Mouse (Mus musculus): ENCODE results near the gene Ywhaq. TPM values are rescaled to one million over a fixed set of nuclear protein-coding genes. Genes with fewer than 3 reads are reported as not detected.
A peak's percentile ranks its signal among the peaks of the same experiment; 100 is the strongest.
"Not testable (repeated sequence)": the region's sequence is repeated elsewhere in the genome, so short reads cannot be mapped to it uniquely, and the experiment has no call there.

Ywhaq gene
- polyA plus RNA-seq, 1 experiment from 2014 or later: 141 TPM

DNA sequence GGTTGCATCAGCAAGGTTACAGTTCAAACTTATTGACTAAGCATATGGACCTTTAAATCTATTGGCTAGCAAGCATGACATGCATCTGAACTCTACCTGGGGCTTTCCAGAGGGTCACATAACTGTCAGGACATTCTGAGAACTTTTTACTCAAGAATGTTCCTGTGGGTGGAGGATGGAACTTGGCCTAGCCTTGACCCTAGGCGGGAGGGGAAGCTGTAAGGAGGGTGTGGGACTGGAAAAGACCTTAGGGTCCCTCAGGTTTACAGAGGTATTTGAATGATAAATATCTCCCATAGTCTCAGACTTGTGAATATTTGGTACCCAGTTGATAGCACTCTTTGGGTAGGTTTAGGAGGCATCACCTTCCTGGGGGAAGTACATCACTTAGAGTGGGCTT is 11.6 kb upstream of the Ywhaq start:
- Histone ChIP-seq H3K27ac (no peak overlapping the region), H3K4me3 (ENCODE audit: inconsistent target) (no peak overlapping the region), H3K36me3 (ENCODE audit: inconsistent target) (no peaks in the 10 kb centered on the region), H3K79me2 (ENCODE audit: inconsistent target) (no peaks in the 10 kb centered on the region)
- WGBS (ENCODE audit: missing documents): 71% methylated on average over 1 of the region's 1 CpGs

DNA sequence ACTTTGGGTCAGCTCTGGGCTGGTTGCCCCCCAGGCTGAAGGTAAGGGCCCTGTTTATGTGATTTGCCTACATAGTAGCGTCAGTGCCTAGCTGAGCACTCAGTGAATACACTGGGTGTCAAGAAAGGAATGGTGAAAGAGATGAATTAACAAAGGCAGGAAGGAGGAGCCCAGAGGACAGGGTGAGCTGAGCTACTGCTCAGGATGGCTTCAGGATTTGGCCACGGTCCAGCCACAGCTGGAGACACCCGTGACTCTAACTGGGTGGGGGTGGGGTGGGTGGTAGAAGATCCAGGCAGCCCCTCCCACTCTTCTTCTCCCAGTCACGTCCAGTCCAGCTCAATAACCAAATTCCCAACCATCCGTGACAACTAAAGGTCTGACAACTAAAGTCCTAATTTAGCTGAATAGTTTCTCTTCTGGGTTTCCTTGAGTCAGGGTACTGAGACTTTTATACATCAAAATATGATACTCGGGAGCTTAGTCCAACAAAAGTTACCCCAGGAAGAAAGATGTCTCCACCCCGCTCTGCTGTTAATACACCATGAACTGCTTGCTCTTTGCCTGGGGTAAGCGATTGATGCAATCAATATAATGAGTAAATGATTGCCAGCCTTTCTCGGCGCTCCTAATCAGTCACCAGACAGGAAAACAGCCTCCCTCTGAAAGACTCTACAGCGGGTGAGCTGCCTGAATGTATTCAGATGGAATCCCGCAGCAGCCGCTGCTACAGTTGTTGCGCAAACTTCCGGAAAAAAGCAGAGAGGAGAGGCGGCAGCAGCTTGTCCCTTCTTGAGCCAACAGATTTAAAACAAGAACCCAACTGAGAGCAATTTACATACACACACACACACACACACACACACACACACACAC is 8.9 kb upstream of the Ywhaq start:
- WGBS (ENCODE audit: missing documents): 11% methylated on average over 15 of the region's 16 CpGs
- Histone ChIP-seq H3K79me2 (ENCODE audit: inconsistent target) (no peaks in the 10 kb centered on the region), H3K4me3 (ENCODE audit: inconsistent target) (peak overlapping the region; percentile 12; the same call in 1 of the 2 replicates), H3K27ac (peak overlapping the region; percentile 73), H3K36me3 (ENCODE audit: inconsistent target) (no peaks in the 10 kb centered on the region)

DNA sequence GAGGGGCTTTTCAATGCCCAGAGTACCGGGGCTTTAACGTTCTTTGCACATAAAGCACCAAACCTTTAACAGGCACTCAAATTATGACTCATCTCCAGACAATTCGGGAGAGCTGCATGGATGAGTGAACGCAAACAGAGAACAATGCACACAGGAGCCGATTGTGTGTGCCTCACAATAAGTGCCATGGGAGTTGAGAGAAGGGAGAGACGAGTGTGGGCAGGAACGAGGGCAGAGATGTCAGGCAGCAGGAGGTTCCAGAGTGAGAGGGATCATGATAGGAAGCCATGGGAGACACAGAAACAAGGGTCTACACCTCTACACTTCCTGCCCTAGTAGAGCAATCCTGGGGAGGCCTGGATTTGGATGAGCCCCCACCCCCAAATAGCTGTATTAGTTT is 7.2 kb upstream of the Ywhaq start:
- WGBS (ENCODE audit: missing documents): 89% methylated on average over 7 of the region's 7 CpGs
- Histone ChIP-seq H3K79me2 (ENCODE audit: inconsistent target) (no peaks in the 10 kb centered on the region), H3K36me3 (ENCODE audit: inconsistent target) (no peaks in the 10 kb centered on the region), H3K27ac (no peak overlapping the region), H3K4me3 (ENCODE audit: inconsistent target) (no peak overlapping the region)

DNA sequence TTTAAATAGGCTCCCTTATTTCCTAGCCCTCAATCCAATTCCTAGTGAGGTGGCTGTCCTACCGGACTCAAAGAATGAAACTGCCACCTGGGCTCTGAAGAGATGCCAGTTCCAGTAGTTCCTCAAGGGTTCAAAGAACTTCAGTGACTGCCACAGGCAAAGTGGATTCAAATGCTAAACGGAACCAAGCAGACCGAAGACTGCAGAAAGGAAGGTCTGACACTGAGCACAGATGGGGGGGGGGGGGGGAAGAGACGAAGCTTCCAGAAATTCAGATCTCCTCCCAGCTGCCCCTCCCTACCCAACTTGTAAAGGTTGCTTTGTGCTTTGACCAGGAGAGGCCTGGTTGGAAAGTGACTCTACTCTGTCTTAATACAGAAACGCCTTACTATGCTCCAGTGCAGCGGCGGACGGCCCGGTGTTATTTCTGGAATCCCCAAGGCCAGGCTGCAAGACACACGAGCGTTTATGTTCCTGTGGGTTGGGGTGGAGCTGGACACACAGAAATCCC is 1.2 kb upstream of the Ywhaq start:
- H3K4me3 ChIP-seq (ENCODE audit: inconsistent target): peak overlapping the region; percentile 53
- WGBS (ENCODE audit: missing documents): 71% methylated on average over 10 of the region's 11 CpGs
- H3K27ac ChIP-seq: no peak overlapping the region
- H3K36me3 ChIP-seq (ENCODE audit: inconsistent target): no peaks in the 10 kb centered on the region
- peaks cover 30% of the 10 kb centered on the region for H3K79me2 ChIP-seq (ENCODE audit: inconsistent target)

DNA sequence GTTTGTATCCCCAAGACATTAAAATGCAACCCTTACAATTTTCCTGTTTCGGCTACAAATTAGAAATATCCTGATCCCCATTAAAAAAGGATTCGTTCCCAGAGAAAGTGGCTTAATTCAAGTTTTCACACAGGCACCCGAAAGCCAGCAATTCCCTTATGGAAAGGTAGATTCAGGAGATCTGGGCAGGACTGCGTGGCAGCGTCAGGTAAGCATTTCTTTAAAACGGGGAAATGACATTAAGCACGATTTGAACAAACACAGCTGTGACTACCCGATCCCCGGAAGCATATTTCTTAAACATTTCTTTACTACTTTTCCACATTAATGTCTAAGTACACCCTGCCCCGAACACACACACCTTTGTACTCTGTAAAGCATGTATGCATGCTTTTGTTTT is 646 bp upstream of the Ywhaq start:
- Histone ChIP-seq H3K4me3 (ENCODE audit: inconsistent target) (peak overlapping the region; percentile 53), H3K27ac (peak overlapping the region; percentile 19; the same call in 1 of the 2 replicates), H3K36me3 (ENCODE audit: inconsistent target) (no peaks in the 10 kb centered on the region), H3K79me2 (ENCODE audit: inconsistent target) (peaks cover 36% of the 10 kb centered on the region)
- WGBS (ENCODE audit: missing documents): 6% methylated on average over 9 of the region's 10 CpGs

DNA sequence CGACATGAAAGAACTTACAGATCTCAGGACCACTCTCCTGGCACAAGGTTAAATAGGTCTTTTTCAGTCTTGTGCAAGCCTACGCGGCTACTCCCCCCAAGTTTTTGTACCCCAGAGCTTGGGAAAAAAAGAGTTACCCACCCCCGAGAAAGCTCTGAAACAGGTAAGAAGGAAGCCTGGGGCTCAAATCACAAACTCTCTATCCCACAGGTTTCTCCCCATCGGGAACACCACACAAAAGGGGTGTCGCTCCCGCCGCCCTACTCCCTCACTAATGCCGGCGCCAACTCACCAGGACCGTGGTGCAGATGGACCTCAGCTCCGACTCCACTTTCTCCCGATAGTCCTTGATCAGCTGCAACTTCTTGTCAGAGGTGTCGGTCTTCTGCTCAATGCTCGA is 931 bp downstream of the Ywhaq start:
- Histone ChIP-seq H3K36me3 (ENCODE audit: inconsistent target) (no peaks in the 10 kb centered on the region), H3K27ac (peak overlapping the region; percentile 44)
- WGBS (ENCODE audit: missing documents): 1% methylated on average over 8 of the region's 15 CpGs

DNA sequence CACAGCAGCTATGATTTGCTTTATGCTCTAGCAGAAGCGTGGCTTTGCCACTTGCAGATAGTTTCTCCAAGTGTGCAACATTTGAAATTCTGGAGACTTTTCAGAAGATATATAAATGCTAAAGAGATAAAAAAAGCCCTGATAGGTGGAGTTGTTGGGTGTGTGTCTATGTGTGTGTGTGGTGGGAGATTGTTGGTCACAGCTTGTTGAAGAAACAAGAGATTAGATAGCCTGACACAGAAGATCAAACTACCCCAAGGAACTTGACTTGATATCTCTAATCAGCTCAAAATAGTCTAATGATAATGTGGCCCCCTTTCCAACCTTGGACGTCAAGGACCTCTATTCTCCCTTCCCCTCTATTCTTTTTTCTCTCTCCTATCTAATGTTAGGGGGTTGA is 6.8 kb downstream of the Ywhaq start:
- Histone ChIP-seq H3K36me3 (ENCODE audit: inconsistent target) (peaks cover 15% of the 10 kb centered on the region; the same call in 1 of the 2 replicates), H3K79me2 (ENCODE audit: inconsistent target) (peaks cover 99% of the 10 kb centered on the region), H3K4me3 (ENCODE audit: inconsistent target) (no peak overlapping the region), H3K27ac (no peak overlapping the region)
- WGBS (ENCODE audit: missing documents): 95% methylated on average over 2 of the region's 2 CpGs

More for the DNA sequence above, 931 bp downstream of the Ywhaq start:
- Histone ChIP-seq H3K79me2 (ENCODE audit: inconsistent target) (peaks cover 51% of the 10 kb centered on the region), H3K4me3 (ENCODE audit: inconsistent target) (peak overlapping the region; percentile 78)

DNA sequence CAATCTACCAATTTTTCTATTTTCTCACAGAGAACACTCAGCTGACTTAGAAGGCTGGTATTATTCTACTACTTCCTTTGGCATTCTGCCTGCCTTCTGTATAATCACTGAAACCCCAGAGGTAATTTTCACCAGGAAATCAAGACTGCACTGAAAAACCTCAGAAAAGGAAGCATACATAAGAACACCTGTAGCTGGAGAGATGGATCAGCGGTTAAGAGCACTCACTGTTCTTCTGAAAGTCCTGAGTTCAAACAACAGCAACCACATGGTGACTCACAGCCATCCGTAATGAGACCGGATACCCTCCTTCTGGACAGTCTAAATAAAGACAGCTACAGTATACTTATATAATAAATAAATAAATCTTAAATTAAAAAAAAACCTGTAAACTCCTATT is 7.8 kb downstream of the Ywhaq start:
- Histone ChIP-seq H3K4me3 (ENCODE audit: inconsistent target) (no peak overlapping the region), H3K79me2 (ENCODE audit: inconsistent target) (peaks cover 99% of the 10 kb centered on the region), H3K27ac (no peak overlapping the region), H3K36me3 (ENCODE audit: inconsistent target) (peaks cover 15% of the 10 kb centered on the region; the same call in 1 of the 2 replicates)
- 94% methylated on average over 3 of the region's 3 CpGs for WGBS (ENCODE audit: missing documents)

DNA sequence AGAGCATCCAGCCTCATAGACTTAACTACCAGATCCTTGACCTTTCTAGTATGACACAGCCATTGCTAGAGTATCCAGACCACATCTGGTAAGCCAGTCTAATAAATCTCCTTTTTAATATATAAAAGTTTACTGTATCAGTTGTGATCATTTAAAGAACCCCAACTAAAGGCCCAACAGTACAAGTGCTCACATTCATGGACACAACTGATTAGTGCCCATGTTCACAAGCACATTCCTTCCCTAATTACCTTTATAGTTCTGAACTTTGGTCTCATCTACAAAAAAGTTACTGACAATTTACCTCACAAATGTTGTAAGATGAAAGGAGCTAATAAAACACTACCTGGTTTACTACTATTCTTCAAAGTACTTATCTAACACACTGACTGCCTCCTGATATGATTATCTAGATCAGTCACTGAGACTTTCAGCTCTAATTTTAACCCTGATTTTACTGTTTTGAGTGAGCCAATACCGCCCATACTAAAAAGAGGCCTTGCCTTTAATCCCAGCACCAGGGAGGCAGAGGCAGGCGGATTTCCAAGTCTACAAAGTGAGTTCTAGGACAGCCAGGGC is 8.6 kb downstream of the Ywhaq start:
- H3K36me3 ChIP-seq (ENCODE audit: inconsistent target): peaks cover 15% of the 10 kb centered on the region; the same call in 1 of the 2 replicates
- no peak overlapping the region for H3K4me3 ChIP-seq (ENCODE audit: inconsistent target)
- no peak overlapping the region for H3K27ac ChIP-seq
- 94% methylated on average over 2 of the region's 2 CpGs for WGBS (ENCODE audit: missing documents)
- peaks cover 99% of the 10 kb centered on the region for H3K79me2 ChIP-seq (ENCODE audit: inconsistent target)

DNA sequence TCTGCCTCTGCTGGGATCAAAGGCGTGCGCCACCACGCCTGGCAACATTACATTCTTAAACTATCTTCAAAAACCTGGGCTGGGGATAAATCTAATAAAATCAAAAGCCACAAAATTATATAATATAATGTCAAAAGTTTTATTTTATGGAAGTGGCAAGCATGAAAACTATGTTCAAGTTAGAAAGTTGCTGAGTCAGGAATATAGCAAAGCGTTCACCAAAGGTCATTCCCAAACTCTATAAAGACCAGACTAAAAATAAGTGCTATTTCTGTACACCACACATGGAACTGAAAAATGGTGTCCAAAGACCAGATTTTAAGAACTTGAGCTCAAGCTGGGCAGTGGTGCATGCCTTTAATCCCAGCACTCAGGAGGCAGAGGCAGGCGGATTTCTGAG is 14.7 kb downstream of the Ywhaq start:
- Histone ChIP-seq H3K4me3 (ENCODE audit: inconsistent target) (no peak overlapping the region), H3K79me2 (ENCODE audit: inconsistent target) (peaks cover 100% of the 10 kb centered on the region), H3K36me3 (ENCODE audit: inconsistent target) (peaks cover 6% of the 10 kb centered on the region; the same call in 1 of the 2 replicates), H3K27ac (no peak overlapping the region)
- 90% methylated on average over 5 of the region's 5 CpGs for WGBS (ENCODE audit: missing documents)

DNA sequence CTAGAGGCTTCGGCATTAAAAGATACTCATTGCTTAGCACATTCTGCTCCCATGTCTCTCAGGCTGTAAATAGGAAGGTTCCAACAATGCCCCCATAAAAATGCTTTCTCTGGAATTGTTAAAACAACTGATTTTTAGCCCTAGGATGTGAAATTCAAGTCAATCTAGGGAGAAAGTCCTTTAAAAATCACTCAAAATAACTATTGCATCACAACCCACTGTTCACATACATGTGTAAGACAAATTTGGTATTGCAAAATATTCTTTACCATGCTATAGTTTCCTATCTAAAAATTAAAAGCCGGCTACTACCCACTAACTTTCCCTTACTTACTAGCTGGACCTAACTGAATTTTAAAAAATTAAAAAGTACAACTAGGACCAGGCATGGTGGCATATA is 31.2 kb downstream of the Ywhaq start:
- WGBS (ENCODE audit: missing documents): 73% methylated on average over 2 of the region's 2 CpGs
- no peaks in the 10 kb centered on the region for H3K79me2 ChIP-seq (ENCODE audit: inconsistent target)
- peaks cover 6% of the 10 kb centered on the region; the same call in 1 of the 2 replicates for H3K36me3 ChIP-seq (ENCODE audit: inconsistent target)
- H3K27ac ChIP-seq: no peak overlapping the region
- no peak overlapping the region for H3K4me3 ChIP-seq (ENCODE audit: inconsistent target)

DNA sequence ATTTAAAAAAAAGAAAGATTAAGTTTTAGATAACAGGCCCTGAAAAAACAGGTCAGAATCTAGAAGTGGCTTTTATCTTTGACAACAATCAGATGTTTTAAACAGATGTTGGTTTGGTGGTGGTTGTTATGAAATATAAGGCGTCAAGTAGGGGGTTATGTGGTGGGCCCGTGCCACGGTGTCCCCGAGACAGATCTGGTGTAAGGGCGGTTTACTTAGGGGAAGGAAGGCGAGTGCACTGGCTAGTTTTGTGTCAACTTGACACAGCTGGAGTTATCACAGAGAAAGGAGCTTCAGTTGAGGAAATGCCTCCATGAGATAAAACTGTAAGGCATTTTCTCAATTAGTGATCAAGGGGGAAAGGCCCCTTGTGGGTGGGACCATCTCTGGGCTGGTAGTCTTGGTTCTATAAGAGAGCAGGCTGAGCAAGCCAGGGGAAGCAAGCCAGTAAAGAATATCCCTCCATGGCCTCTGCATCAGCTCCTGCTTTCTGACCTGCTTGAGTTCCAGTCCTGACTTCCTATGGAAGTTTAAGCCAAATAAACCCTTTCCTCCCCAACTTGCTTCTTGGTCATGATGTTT is 38.6 kb downstream of the Ywhaq start:
- 29% methylated on average over 6 of the region's 6 CpGs for WGBS (ENCODE audit: missing documents)
- peaks cover 12% of the 10 kb centered on the region; the same call in 1 of the 2 replicates for H3K79me2 ChIP-seq (ENCODE audit: inconsistent target)
- H3K36me3 ChIP-seq (ENCODE audit: inconsistent target); H3K4me3 ChIP-seq (ENCODE audit: inconsistent target); H3K27ac ChIP-seq: not testable (repeated sequence)

DNA sequence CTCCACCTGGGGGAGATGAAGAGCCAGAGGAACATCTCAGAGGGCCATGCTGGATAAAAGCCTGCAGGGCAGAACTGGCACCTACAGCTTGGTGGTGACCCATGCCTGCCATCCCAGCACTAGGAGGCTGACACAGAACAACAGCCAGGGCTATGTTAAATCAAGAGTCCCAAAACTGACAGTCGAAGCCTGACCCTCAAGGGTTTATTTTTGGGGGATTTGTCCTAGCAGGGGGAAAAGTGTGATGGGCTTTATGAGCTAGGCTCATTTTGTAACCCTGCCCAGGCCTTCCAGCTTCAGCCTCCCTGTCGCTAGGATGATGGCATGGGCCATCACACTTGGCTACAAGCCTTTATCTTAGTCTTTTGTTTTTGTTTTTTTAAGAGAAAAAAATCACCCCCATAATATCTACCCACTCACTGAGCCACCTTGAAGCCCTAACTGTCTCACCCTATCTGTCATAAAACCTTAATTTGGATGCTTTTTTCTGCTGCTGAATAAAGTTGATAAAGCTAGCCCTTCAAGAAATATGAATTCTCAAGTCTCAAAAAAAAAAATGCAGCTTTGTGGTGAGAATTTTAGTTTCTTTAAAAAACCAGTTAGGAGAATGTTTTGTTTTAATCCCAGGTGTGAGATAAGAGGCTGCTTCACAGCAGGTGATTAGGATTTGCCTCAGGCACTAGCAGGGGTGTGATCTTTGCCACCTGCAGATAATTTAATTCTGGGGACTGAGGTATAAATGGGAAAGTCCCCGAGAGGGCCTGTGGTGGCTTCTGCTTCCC is 41.9 kb downstream of the Ywhaq start:
- no peaks in the 10 kb centered on the region for H3K36me3 ChIP-seq (ENCODE audit: inconsistent target)
- no peak overlapping the region for H3K27ac ChIP-seq
- WGBS (ENCODE audit: missing documents): 97% methylated on average over 3 of the region's 3 CpGs
- H3K4me3 ChIP-seq (ENCODE audit: inconsistent target): no peak overlapping the region
- peaks cover 38% of the 10 kb centered on the region for H3K79me2 ChIP-seq (ENCODE audit: inconsistent target)

DNA sequence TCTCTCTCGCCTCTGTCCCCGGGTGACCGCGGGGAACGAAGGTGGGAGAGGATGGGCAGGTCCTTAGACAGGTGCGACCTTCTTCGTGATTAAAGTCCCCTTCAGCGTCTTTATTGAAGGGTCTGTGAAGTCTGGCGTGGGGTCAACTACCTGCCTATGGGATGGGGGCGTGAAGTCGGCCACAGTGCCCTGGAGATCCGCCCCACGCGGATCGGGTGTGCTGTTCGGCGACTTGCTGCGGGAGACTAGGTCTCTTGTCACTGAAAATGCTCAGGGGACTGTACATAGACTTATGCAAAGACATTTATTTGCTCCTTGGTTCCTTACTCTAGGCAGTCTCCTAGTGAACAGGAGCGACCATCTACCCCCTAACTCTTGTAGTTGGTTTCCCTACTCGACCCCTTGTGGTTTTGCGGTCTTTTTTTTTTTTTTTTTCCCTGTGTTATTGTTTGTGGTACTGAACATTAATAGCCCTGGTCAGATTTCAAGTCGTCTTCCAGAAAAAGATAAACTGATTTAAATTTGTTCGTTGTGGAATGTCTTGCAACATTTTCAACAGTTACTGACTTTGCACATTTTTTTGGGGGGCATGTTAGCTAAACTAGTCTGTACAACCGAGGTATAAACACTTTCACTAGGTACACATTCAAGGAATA is 43.5 kb downstream of the Ywhaq start:
- Histone ChIP-seq H3K27ac (peak overlapping the region; percentile 89), H3K79me2 (ENCODE audit: inconsistent target) (peaks cover 47% of the 10 kb centered on the region), H3K4me3 (ENCODE audit: inconsistent target) (peak overlapping the region; percentile 94), H3K36me3 (ENCODE audit: inconsistent target) (no peaks in the 10 kb centered on the region)
- WGBS (ENCODE audit: missing documents): 0% methylated on average over 24 of the region's 24 CpGs

All from macrophage (primary cell).